Mouse (Mus musculus): Measurements from ENCODE around the gene Cnga1. TPM values are rescaled to one million over a fixed set of nuclear protein-coding genes. Genes with fewer than 3 reads are reported as not detected.

Gene Cnga1
- total RNA-seq, 2 experiments from 2014 or later, result not detected

- TF ChIP-seq CTCF (IDR thresholded peaks at IDR 0.05), result no peak
- intact Hi-C loops (cut with DNase I), result no loop called here
Observed at GRCm38 (mm10) chr5:72656270-72656791, 12.3 kb upstream of the Cnga1 start.

GRCm38 (mm10) chr5:72653068-72653674 lies 9.1 kb upstream of the Cnga1 start:
- intact Hi-C loops (cut with DNase I), result no loop called here

More at GRCm38 (mm10) chr5:72656270-72656791, 12.3 kb upstream of the Cnga1 start:
- DNase-seq, result no peak
- Histone ChIP-seq H3K4me3 (no peak overlapping the region), H3K27ac (no peak overlapping the region)

GRCm38 (mm10) chr5:72648987-72649735 lies 5.1 kb upstream of the Cnga1 start:
- no peak for TF ChIP-seq CTCF (IDR thresholded peaks at IDR 0.05)
- H3K27ac ChIP-seq, result no peak overlapping the region
- no peak overlapping the region for H3K4me3 ChIP-seq
- intact Hi-C loops (cut with DNase I), result no loop called here
- DNase-seq, result no peak

More at GRCm38 (mm10) chr5:72653068-72653674, 9.1 kb upstream of the Cnga1 start:
- DNase-seq, result no peak
- no peak for TF ChIP-seq CTCF (IDR thresholded peaks at IDR 0.05)
- Histone ChIP-seq H3K4me3 (no peak overlapping the region), H3K27ac (no peak overlapping the region)

GRCm38 (mm10) chr5:72647958-72648595 lies 4.0 kb upstream of the Cnga1 start:
- Histone ChIP-seq H3K27ac (no peak overlapping the region), H3K4me3 (peak overlapping the region; percentile 71)
- intact Hi-C loops (cut with DNase I), result no loop called here
- DNase-seq, result no peak
- TF ChIP-seq CTCF (IDR thresholded peaks at IDR 0.05), result no peak

- no peak for TF ChIP-seq CTCF (IDR thresholded peaks at IDR 0.05)
- intact Hi-C loops (cut with DNase I), result no loop called here
- Histone ChIP-seq H3K27ac (no peak within 1 kb of the TSS), H3K4me3 (peak within 1 kb of the TSS; percentile 71)
- DNase-seq, result peak; percentile 59
Observed at GRCm38 (mm10) chr5:72647418-72647907, 3.4 kb upstream of the Cnga1 start, which contains the start of gene Nipal1. Gene Nipal1, plus strand, starts transcription at chr5:72647795.

- no peak for TF ChIP-seq CTCF (IDR thresholded peaks at IDR 0.05)
- DNase-seq, result no peak
- Histone ChIP-seq H3K4me3 (peak overlapping the region; percentile 71), H3K27ac (no peak overlapping the region)
- intact Hi-C loops (cut with DNase I), result no loop called here
Observed at GRCm38 (mm10) chr5:72646996-72647395, 2.9 kb upstream of the Cnga1 start.

- no peak for TF ChIP-seq CTCF (IDR thresholded peaks at IDR 0.05)
- H3K27ac ChIP-seq, result no peak overlapping the region
- no peak for DNase-seq
- intact Hi-C loops (cut with DNase I), result no loop called here
- H3K4me3 ChIP-seq, result no peak overlapping the region
Observed at GRCm38 (mm10) chr5:72646131-72646530, 2.1 kb upstream of the Cnga1 start.

GRCm38 (mm10) chr5:72643655-72644054 lies 420 bp downstream of the Cnga1 start:
- no peak for TF ChIP-seq CTCF (IDR thresholded peaks at IDR 0.05)
- DNase-seq, result no peak
- Histone ChIP-seq H3K27ac (no peak overlapping the region), H3K4me3 (no peak overlapping the region)
- intact Hi-C loops (cut with DNase I), result no loop called here

- intact Hi-C loops (cut with DNase I), result no loop called here
- Histone ChIP-seq H3K4me3 (no peak overlapping the region), H3K27ac (no peak overlapping the region)
- no peak for TF ChIP-seq CTCF (IDR thresholded peaks at IDR 0.05)
- no peak for DNase-seq
Observed at GRCm38 (mm10) chr5:72640072-72640471, 4.0 kb downstream of the Cnga1 start.

- intact Hi-C loops (cut with DNase I), result no loop called here
- Histone ChIP-seq H3K4me3 (no peak overlapping the region), H3K27ac (no peak overlapping the region)
- no peak for DNase-seq
- no peak for TF ChIP-seq CTCF (IDR thresholded peaks at IDR 0.05)
Observed at GRCm38 (mm10) chr5:72636576-72636975, 7.5 kb downstream of the Cnga1 start.

- intact Hi-C loops (cut with DNase I), result no loop called here
- no peak for DNase-seq
- no peak overlapping the region for H3K27ac ChIP-seq
- TF ChIP-seq CTCF (IDR thresholded peaks at IDR 0.05), result no peak
- H3K4me3 ChIP-seq, result no peak overlapping the region
Observed at GRCm38 (mm10) chr5:72636122-72636521, 8.0 kb downstream of the Cnga1 start.

GRCm38 (mm10) chr5:72634791-72635271 lies 9.2 kb downstream of the Cnga1 start:
- H3K27ac ChIP-seq, result no peak overlapping the region
- DNase-seq, result no peak
- no peak overlapping the region for H3K4me3 ChIP-seq
- intact Hi-C loops (cut with DNase I), result no loop called here
- TF ChIP-seq CTCF (IDR thresholded peaks at IDR 0.05), result no peak

- no peak overlapping the region for H3K4me3 ChIP-seq
- H3K27ac ChIP-seq, result no peak overlapping the region
- TF ChIP-seq CTCF (IDR thresholded peaks at IDR 0.05), result no peak
- no peak for DNase-seq
- intact Hi-C loops (cut with DNase I), result no loop called here
Observed at GRCm38 (mm10) chr5:72630026-72630425, 14.0 kb downstream of the Cnga1 start.
